In the genomic region with DNA sequence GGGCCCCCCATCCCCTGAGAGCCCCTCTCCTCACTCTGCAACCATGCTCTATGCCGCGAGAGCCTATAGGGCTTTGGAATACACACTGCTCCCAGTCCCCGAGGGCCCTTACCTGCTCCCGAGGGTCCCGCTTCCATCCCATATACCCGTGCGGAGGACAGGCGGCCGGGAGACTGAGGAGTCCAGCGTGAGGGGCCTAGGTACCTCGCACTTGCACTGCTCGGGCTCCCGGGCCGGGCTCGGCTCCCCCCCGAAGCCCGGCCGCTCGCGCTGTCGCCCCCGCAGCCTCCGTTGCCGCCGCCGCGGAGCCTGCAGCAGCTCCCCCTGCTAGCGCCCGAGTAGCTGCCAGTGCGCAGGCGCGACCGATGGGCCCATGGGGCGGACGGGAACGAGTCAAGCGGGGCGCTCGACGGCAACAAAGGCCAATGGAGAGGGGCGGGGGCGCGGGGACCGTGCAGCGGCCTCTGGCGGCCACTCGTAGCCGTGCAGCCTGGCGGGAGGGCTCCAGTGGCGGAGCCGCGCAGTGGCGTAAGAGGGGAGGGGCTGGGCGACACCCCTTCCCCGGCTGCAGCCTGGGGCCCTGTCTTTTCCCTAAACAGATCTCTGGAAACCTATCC, we compare ENCODE assay signal across 8 mouse cellular contexts. TPM values are rescaled to one million over a fixed set of nuclear protein-coding genes. Genes with fewer than 3 reads are reported as not detected.
DNase-seq lines count a peak whose midpoint lies in the region; ATAC-seq lines count a peak whose summit lies in the region.

Gene Ago1, minus strand, starts transcription at position 299 of the 617 bp plus-strand sequence.

- under 1% methylated on average over 50 of the region's 55 CpGs for WGBS in hindbrain, embryonic 13.5 days

- ATAC-seq in hindbrain, embryonic 13.5 days (ENCODE audit: low FRiP score): peak; percentile 83

- H3K36me3 ChIP-seq in hindbrain, embryonic 13.5 days: no peaks in the 10 kb centered on the region

- DNase-seq in NIH3T3 (ENCODE audit: low read depth): peak; percentile 98
- DNase-seq in cerebellum, postnatal 10 days: peak; percentile 98 to 99
- DNase-seq in frontal cortex, postnatal 14 days (ENCODE audit: low spot score in 2 of 2): peak; percentile 89 to 94
- peak; percentile 95 to 97 for DNase-seq in layer of hippocampus, postnatal 25 days (ENCODE audit: extremely low spot score in 1 of 2, low spot score in 1 of 2)
- DNase-seq in lung, postnatal 25 days (ENCODE audit: low spot score): peak; percentile 95
- DNase-seq in retina, embryonic 14.5 days (ENCODE audit: low spot score): peak; percentile 98
- peak; percentile 98 for DNase-seq in thymus, postnatal 4 days

- H3K27me3 ChIP-seq in hindbrain, embryonic 13.5 days: no peaks in the 10 kb centered on the region

- peak within 1 kb of the TSS; percentile 99 for H3K27ac ChIP-seq in hindbrain, embryonic 13.5 days

- peak within 1 kb of the TSS; percentile 99 for H3K9ac ChIP-seq in hindbrain, embryonic 13.5 days

- peaks cover 43% of the 10 kb centered on the region for H3K4me1 ChIP-seq in hindbrain, embryonic 13.5 days (replicated peaks)

- peak within 1 kb of the TSS; percentile 69 for H3K4me2 ChIP-seq in hindbrain, embryonic 13.5 days

- H3K9me3 ChIP-seq in hindbrain, embryonic 13.5 days: no peaks in the 10 kb centered on the region

- peak within 1 kb of the TSS; percentile 96 for H3K4me3 ChIP-seq in hindbrain, embryonic 13.5 days

RNA-seq across cellular contexts. Expression of gene Ago1, which starts in this region (rescaled TPM):
- polyA plus RNA-seq in hindbrain, embryonic 13.5 days (2015; fragmentation: Nextera tagmentation; extraction: Ambion mirVana): 13.5 and 15.3 TPM in 2 replicates
- 10 to 100 TPM; 58.5 to 76.4 TPM for total RNA-seq in layer of hippocampus, postnatal 25 days (2021)

Comparison
In these comparisons a context has a peak if more than half of its experiments do, and no peak if none do; other contexts are left out.
1. Peak in every context shown above with its lines: DNase-seq, ATAC-seq, H3K4me3 ChIP-seq and H3K27ac ChIP-seq.